Mouse (Mus musculus): ENCODE data around the gene Zfp318. TPM values are rescaled to one million over a fixed set of nuclear protein-coding genes. Genes with fewer than 3 reads are reported as not detected.

Gene Zfp318
- 1 to 10 TPM in 1 of 2 experiments, under 1 TPM in 1; 0.54 to 5.8 TPM for polyA plus RNA-seq (2012; fragmentation: generic; extraction: Trizol)

GRCm38 (mm10) chr17:46383294-46384060 is at the start of gene Zfp318:
Gene Zfp318, plus strand, starts transcription at chr17:46383731.

DNA sequence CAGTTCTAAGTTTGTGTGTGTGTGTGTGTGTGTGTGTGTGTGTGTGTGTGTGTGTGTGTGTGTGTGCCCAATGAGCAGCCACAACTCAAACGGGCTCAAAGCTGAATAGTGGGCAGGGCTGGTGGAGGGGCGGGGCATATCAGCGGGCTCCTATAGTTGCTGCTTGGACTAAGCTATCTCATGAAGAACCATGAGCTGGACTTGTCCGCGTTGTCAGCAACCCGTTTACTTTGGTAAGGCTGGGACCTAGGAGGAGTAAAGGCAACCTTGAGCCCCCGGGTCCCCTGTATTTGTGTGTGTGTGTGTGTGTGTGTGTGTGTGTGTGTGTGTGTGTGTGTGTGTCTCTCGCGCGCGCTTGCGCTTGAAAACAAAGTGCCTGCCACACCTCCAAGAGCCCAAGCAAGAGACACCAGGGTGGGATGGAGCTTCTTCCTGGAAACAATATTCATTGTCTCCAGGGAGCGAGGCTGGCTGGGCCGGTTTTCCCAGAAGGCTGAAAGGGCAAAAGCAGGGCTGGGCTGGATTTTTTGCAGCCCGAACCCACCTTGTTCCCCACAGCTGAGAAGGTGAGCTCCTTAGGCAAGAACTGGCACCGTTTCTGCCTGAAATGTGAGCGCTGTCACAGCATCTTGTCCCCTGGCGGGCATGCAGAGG is 45.4 kb downstream of the Zfp318 start, which contains the start of gene Crip3:
Gene Crip3 (plus strand): TSS at position 166 of the 654 bp plus-strand sequence.

DNA sequence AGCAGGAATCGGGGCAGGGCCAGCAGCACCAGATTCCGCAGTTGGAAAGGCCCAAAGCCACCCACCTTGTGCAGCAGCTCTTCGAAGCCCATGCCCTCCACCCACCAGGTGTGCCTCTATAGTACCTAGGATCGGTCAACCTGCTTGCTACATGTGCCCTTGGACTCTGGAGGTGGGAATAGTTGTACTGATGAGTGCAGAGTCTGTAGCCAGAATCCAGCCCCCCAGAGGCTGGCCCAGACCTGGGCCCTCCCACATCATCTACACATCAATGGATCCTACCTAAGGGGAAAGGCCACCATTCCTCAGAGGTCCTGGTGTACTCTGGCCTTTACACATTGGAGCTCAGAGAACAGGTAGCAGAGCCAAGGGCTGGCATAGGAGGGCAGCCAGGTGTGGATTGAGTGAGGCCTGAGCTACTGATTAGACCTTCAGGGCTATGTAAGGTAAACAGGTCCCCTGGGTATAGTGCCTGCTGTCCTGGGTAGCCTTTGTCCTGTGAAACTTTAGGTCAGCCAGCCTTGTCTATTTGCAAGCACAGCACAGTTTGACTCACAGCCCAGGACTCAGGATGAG is 54.9 kb downstream of the Zfp318 start, which contains the start of gene Slc22a7:
Gene Slc22a7 (minus strand): TSS at position 160 of the 576 bp plus-strand sequence.

Other genes starting within 250 kb of the Zfp318 start
- gene Rsph9, start 239.5 kb upstream of the Zfp318 start, polyA plus RNA-seq (2012; fragmentation: generic; extraction: Trizol): not detected
- gene Mad2l1bp, start 230.2 kb upstream of the Zfp318 start, polyA plus RNA-seq (2012; fragmentation: generic; extraction: Trizol): 10 to 100 TPM; 24.3 to 32.6 TPM
- gene Gtpbp2, start 222.7 kb upstream of the Zfp318 start, polyA plus RNA-seq (2012; fragmentation: generic; extraction: Trizol): 10 to 100 TPM in 1 of 2 experiments, 1 to 10 TPM in 1; 5.2 to 43.0 TPM
- gene Polh, start 181.1 kb upstream of the Zfp318 start, polyA plus RNA-seq (2012; fragmentation: generic; extraction: Trizol): 1 to 10 TPM; 1.5 to 9.4 TPM
- gene Xpo5, start 180.9 kb upstream of the Zfp318 start, polyA plus RNA-seq (2012; fragmentation: generic; extraction: Trizol): 10 to 100 TPM; 14.4 to 24.3 TPM
- 100 to 1,000 TPM; 111 to 156 TPM for gene Polr1c, start 135.7 kb upstream of the Zfp318 start, polyA plus RNA-seq (2012; fragmentation: generic; extraction: Trizol)
- gene Yipf3, start 135.7 kb upstream of the Zfp318 start, polyA plus RNA-seq (2012; fragmentation: generic; extraction: Trizol): 100 to 1,000 TPM; 159 to 180 TPM
- 10 to 100 TPM; 10.4 to 11.1 TPM for gene Lrrc73, start 130.2 kb upstream of the Zfp318 start, polyA plus RNA-seq (2012; fragmentation: generic; extraction: Trizol)
- gene Tjap1, start 100.7 kb upstream of the Zfp318 start, polyA plus RNA-seq (2012; fragmentation: generic; extraction: Trizol): 10 to 100 TPM; 54.0 to 58.3 TPM
- gene Dlk2, start 86.3 kb upstream of the Zfp318 start, polyA plus RNA-seq (2012; fragmentation: generic; extraction: Trizol): 10 to 100 TPM in 1 of 2 experiments, 1 to 10 TPM in 1; 7.2 to 55.2 TPM
- gene Abcc10, start 55.4 kb upstream of the Zfp318 start, polyA plus RNA-seq (2012; fragmentation: generic; extraction: Trizol): 1 to 10 TPM; 2.7 to 7.7 TPM
- under 1 TPM in 1 of 2 experiments, not detected in 1; 0.93 TPM for gene Crip3, start 45.2 kb downstream of the Zfp318 start, polyA plus RNA-seq (2012; fragmentation: generic; extraction: Trizol)
- not detected for gene Slc22a7, start 54.7 kb downstream of the Zfp318 start, polyA plus RNA-seq (2012; fragmentation: generic; extraction: Trizol)
- gene Ttbk1, start 103.9 kb downstream of the Zfp318 start, polyA plus RNA-seq (2012; fragmentation: generic; extraction: Trizol): not detected
- gene Dnph1, start 113.0 kb downstream of the Zfp318 start, polyA plus RNA-seq (2012; fragmentation: generic; extraction: Trizol): 100 to 1,000 TPM in 1 of 2 experiments, 10 to 100 TPM in 1; 39.0 to 100 TPM
- under 1 TPM; 0.07 to 0.85 TPM for gene Cul9, start 162.7 kb downstream of the Zfp318 start, polyA plus RNA-seq (2012; fragmentation: generic; extraction: Trizol)
- gene Srf, start 172.4 kb downstream of the Zfp318 start, polyA plus RNA-seq (2012; fragmentation: generic; extraction: Trizol): 10 to 100 TPM; 32.8 to 34.6 TPM
- 1 to 10 TPM in 1 of 2 experiments, under 1 TPM in 1; 0.82 to 7.0 TPM for gene Ptk7, start 245.8 kb downstream of the Zfp318 start, polyA plus RNA-seq (2012; fragmentation: generic; extraction: Trizol)